Mouse (Mus musculus) olfactory bulb, adult 2 months (tissue): ENCODE measurements around the gene Olfml1. TPM values are rescaled to one million over a fixed set of nuclear protein-coding genes. Genes with fewer than 3 reads are reported as not detected.

Experiments used
- H3K27ac ChIP-seq: fragments of 200-500 bp; 2 replicates; pipeline ENCODE4 v1.5.1; 2012; ENCODE audit warnings: low read depth, low read length; ENCODE audit not compliant: insufficient read depth
- H3K4me1 ChIP-seq: fragments of 200-500 bp; 2 replicates; pipeline ENCODE4 v1.6.1; 2012; ENCODE audit warnings: low read length; ENCODE audit not compliant: control insufficient read depth, insufficient read depth
- H3K4me3 ChIP-seq: fragments of 200-500 bp; 2 replicates; pipeline ENCODE4 v1.5.1; 2012; ENCODE audit warnings: mild to moderate bottlenecking, low read depth, low read length, moderate library complexity; ENCODE audit not compliant: insufficient read depth
- CTCF ChIP-seq: fragments of 200-500 bp; IDR thresholded peaks from 2 replicates; pipeline ENCODE4 v1.5.1; 2012; ENCODE audit warnings: low read depth, mild to moderate bottlenecking, low read length, moderate library complexity; ENCODE audit not compliant: insufficient read depth
- POLR2A ChIP-seq: fragments of 200-500 bp; IDR thresholded peaks from 2 replicates; pipeline ENCODE4 v1.6.1; 2012; ENCODE audit warnings: mild to moderate bottlenecking, low read depth, low read length, moderate library complexity; ENCODE audit not compliant: insufficient read depth
- WGBS: fragments of 180-500 bp; shearing (Covaris S2); methylation state at CpG from one replicate; pipeline ENCODE4 v1.1.7; 2018; 5-methylcytosine and 5-hydroxymethylcytosine counted together
- polyA plus RNA-seq: library from polyadenylated mRNA; stranded (reverse); fragments of >200 nt; gene quantifications from 2 replicates; pipeline ENCODE4 v1.2.4, GENCODE M21; 2012; ENCODE audit warnings: low replicate concordance; ENCODE audit not compliant: missing spikeins, insufficient read depth, insufficient read length

The Olfml1 gene
- polyA plus RNA-seq, 1 experiment: not detected

- TF ChIP-seq POLR2A: no peak
- H3K4me1 ChIP-seq: no peaks in the 10 kb centered on the region
- H3K27ac ChIP-seq: no peak overlapping the region
- H3K4me3 ChIP-seq: no peak overlapping the region
- WGBS: 82% methylated on average over 4 of the region's 4 CpGs
Observed at GRCm38 (mm10) chr7:107602505-107602904, 35.3 kb downstream of the Olfml1 start.

DNA sequence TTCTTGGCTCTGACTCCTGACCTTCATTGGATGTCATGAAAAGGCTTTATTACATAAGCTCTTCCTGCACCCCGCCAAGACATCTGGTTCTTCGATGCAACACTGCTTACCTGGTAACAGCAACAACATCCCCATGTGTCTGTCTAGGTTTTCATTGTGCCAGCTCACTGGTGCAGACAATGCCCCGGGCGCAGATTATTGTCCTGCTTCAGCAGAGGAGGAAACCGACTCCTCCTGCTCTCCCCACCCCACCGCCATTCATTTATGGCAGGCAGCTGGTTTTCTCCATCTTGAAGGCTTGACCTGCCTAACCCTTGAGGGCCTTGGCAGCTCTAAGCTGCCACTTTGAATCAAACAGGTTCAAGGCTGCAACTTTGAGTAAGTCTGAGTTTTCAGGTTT, 35.7 kb downstream of the Olfml1 start:
- TF ChIP-seq POLR2A (no peak), CTCF (no peak)
- Histone ChIP-seq H3K4me3 (no peak overlapping the region), H3K4me1 (no peaks in the 10 kb centered on the region), H3K27ac (no peak overlapping the region)
- WGBS: 68% methylated on average over 6 of the region's 6 CpGs

DNA sequence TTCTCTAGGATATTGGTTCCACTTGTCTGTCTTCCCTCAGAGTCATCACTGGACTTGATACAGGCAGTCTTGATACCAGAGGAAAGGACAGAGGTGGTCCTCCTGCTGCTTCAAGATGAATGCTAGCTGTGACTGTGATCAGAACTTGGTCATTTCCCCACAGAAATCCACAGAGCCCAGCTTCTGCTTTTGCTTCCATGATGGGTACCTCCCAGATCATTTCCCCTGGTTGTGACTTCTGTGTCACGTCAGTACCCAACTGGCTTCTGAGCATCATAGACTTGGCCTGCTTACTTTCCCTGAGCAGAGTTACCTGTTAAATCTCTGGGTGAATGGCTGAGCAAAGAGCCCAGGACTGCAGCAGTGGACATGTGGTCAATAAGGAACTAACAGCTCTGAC, 40.5 kb downstream of the Olfml1 start:
- H3K27ac ChIP-seq: no peak overlapping the region
- H3K4me1 ChIP-seq: no peaks in the 10 kb centered on the region
- 97% methylated on average over 1 of the region's 1 CpGs for WGBS
- TF ChIP-seq POLR2A: no peak
- no peak for TF ChIP-seq CTCF
- H3K4me3 ChIP-seq: no peak overlapping the region

DNA sequence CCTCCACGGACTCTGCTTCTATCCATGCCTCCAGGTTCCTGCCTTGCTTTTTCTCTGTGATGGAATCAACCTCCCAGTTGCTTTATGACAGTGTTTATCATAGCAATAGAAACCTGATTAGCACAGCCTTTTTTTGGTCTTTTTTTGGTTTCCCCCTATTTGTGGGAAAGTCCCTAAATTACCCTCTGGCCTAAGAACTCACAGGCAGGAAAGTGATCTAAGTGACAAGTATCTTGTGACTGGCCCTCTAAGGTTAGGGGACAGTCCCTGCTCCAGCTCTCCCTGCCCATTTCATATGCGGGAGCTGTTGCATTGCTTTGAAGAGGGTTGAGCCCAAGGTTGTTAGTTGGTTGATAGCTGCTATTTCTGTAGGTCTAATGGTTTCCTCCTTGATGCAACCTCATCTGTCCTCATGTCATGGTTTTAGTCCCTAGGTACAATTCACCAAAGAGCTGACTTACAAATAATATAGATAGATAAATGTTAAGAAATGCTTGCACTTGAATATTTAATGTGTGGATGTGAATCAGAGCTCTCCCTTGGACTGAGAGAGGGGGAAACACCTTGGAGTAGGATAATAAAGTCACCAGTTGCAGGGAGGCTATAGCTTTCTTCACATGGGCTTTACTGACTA, 42.5 kb downstream of the Olfml1 start:
- WGBS: 91% methylated on average over 2 of the region's 2 CpGs
- Histone ChIP-seq H3K27ac (no peak overlapping the region), H3K4me3 (no peak overlapping the region), H3K4me1 (no peaks in the 10 kb centered on the region)
- TF ChIP-seq POLR2A (no peak), CTCF (no peak)

GRCm38 (mm10) chr7:107610880-107611279, 43.6 kb downstream of the Olfml1 start:
- 92% methylated on average over 5 of the region's 5 CpGs for WGBS
- H3K4me1 ChIP-seq: no peaks in the 10 kb centered on the region
- no peak overlapping the region for H3K4me3 ChIP-seq
- TF ChIP-seq POLR2A (no peak), CTCF (no peak)
- no peak overlapping the region for H3K27ac ChIP-seq

- Histone ChIP-seq H3K4me1 (no peaks in the 10 kb centered on the region), H3K27ac (no peak overlapping the region), H3K4me3 (no peak overlapping the region)
- TF ChIP-seq POLR2A (no peak), CTCF (no peak)
- WGBS: 31% methylated on average over 11 of the region's 11 CpGs
Observed at GRCm38 (mm10) chr7:107618028-107618992, 51.1 kb downstream of the Olfml1 start.

DNA sequence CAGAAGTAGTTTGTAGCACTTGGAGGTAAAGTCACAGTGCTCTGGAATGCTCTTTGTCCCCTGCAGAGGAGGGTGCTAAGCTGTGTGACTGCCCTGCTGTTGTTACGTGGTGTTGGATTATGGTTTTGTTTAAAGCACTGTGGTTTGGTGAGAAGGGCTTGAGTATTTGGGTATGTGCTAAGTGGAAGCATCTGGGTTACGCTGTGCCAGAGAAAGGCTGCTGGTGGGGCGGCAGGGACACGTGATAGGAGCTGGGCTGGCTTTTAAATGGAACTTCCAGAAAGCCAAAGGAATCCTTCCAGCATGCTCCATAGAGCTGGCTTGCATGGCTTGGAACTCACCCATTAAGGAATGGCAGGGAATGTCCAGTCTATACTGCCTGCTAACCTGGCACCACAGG, 52.0 kb downstream of the Olfml1 start:
- H3K4me3 ChIP-seq: no peak overlapping the region
- 82% methylated on average over 4 of the region's 4 CpGs for WGBS
- TF ChIP-seq CTCF (no peak), POLR2A (no peak)
- no peak overlapping the region for H3K27ac ChIP-seq
- H3K4me1 ChIP-seq: no peaks in the 10 kb centered on the region

DNA sequence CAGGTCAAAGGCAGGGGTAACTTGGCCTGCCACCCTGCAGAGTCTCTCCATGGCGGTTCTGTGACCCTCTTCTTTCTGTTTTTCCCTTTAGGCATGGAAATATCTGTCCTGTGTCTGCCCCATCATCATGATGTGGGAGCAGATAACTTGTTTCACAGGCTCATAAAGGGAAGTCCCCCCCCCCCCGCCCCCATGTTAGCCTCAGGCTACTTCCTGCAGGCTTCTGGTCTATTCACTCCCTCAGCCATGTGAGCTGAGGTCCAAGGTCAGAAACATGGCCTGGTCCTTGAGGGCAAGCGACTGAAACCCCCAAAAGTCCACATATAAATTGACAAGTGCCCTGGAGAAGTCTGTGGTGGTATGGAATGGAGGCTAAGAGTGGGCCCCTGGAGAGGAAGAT, 52.9 kb downstream of the Olfml1 start:
- 85% methylated on average over 3 of the region's 3 CpGs for WGBS
- Histone ChIP-seq H3K4me3 (no peak overlapping the region), H3K27ac (no peak overlapping the region), H3K4me1 (no peaks in the 10 kb centered on the region)
- TF ChIP-seq POLR2A (no peak), CTCF (no peak)

GRCm38 (mm10) chr7:107624432-107624831, 57.2 kb downstream of the Olfml1 start:
- TF ChIP-seq CTCF: no peak
- no peak for TF ChIP-seq POLR2A
- Histone ChIP-seq H3K27ac (no peak overlapping the region), H3K4me1 (no peaks in the 10 kb centered on the region), H3K4me3 (no peak overlapping the region)
- WGBS: 81% methylated on average over 3 of the region's 3 CpGs
